Mouse (Mus musculus): ENCODE measurements at regions not wholly inside any gene's neighbourhood (a gene's known extent, or its start where the extent isn't known, plus 50 kb on each side); places are given as distances from the start of the nearest gene placed in this dataset.
"Not testable (repeated sequence)": the region's sequence is repeated elsewhere in the genome, so short reads cannot be mapped to it uniquely, and the experiment has no call there.

DNA sequence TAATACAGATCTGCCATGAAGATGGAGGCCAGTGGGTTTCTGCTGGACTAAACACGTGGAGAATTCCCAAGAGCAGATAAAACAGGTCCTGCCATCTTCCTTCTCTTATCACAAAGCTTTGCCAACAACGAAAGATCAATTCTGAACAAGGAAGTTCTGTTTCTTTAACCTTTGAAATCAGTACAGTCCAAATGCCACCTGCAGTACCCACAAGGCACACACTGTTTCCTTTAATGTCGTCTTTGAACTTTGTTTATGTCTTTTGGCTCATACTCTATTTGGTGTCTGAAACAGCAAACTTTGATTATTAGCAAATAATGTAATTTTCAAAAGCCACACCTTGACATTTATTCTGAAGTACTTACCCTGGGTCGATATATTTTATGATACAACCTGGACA lies 536.5 kb downstream of the Bckdhb start:
- no peak for DNase-seq (ENCODE audit: low spot score)

GRCm38 (mm10) chr9:84466741-84467140 lies 541.8 kb downstream of the Bckdhb start:
- DNase-seq (ENCODE audit: low spot score), result peak; percentile 3

DNA sequence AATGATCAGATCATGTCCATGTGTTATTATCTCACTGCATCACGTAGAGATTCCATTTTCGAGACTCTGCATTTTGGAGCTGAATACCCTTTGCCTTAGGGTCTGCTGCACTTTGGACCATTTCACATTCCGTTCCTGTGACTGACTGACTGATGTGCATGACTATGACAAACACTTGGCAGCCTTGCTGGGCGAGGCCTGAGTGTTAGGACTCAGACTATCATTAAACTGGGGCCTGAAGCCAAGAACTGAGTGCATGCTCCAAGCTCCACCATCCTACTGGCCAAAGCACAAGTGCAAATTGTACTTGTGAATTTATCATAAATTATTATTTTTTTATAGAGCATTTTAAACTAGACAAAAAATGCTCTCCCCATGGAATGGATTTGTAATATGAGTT lies 547.8 kb downstream of the Bckdhb start:
- no peak for DNase-seq (ENCODE audit: low spot score)

- DNase-seq (ENCODE audit: low spot score), result no peak
These were observed 551.0 kb downstream of the Bckdhb start for GRCm38 (mm10) chr9:84475906-84476305.

DNA sequence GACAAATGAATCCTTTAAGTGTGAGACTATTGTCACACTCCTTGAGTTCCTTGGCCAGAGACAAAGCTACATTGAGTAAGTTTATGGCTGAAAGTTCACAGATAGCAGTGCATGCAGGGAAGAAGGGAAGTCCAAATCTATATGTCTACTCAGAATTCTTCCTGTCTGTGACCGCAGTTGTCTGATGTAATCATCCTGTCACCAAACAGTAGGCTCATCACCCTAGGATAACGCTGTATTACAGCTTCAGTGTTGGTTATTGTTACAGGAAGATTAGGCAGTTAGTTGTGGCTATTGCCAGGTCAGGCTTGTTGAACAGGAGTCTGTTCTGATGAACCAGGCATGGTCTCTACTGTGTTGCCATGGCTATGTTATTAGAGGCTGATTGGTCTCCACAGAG lies 574.6 kb downstream of the Bckdhb start:
- DNase-seq (ENCODE audit: low spot score), result no peak

GRCm38 (mm10) chr9:84502981-84503380 lies 578.0 kb downstream of the Bckdhb start:
- DNase-seq (ENCODE audit: low spot score), result not testable (repeated sequence)

DNA sequence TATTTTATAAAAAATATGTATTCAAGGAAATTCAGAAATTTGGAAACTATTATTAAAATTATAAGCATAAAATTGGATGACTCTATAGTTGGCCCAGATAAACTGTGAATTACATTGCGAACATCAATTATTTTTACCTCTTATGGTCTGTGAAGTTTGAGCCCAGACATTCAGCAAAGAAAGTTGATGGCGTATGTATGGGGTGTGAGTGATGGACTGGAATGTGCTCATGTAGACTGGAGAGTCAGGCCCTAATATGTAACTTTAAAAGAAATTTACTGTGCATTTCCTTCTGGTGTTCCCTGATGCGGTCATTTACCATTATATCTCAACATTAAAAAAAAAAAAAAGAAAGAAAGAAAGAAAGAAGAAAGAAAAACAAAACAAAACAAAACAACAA lies 592.1 kb downstream of the Bckdhb start:
- no peak for DNase-seq (ENCODE audit: low spot score)

- no peak for DNase-seq (ENCODE audit: low spot score)
These were observed 620.5 kb downstream of the Bckdhb start for GRCm38 (mm10) chr9:84545431-84545830.

DNA sequence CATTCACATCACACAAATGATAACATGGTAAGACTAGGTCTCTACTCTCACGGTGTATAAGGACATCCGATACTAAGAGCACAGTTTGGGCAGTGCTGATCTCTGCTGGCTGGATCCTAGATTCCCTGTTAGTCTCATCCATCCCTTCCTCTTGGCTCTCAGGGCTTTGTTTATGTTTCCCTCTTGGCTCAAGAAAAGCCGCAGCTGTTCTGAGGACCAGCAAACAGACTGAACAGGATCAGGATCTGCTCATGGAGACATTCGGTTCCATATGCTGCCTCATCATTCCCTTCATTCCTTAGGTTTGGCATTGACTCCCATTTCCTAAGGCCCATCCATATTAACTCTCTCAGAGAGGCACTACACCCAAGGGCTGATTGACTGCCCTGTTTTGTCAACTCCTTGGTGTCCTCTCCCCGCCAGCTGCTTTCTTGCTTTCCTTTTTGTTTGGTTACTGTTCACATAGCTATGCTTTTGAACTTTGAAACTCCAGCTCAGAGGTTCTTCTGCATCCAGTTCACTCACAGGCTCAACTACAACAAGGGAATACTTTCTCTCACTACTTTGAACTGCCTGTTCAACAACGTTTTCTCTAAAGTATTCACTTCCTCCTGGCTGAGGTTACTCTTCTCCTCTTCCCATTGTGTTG lies 623.2 kb downstream of the Bckdhb start:
- no peak for DNase-seq (ENCODE audit: low spot score)

- DNase-seq (ENCODE audit: low spot score), result no peak
These were observed 630.3 kb downstream of the Bckdhb start for GRCm38 (mm10) chr9:84555237-84555636.

- DNase-seq (ENCODE audit: low spot score), result no peak
These were observed 631.4 kb downstream of the Bckdhb start for GRCm38 (mm10) chr9:84556261-84556844.

- DNase-seq (ENCODE audit: low spot score), result no peak
These were observed 633.4 kb downstream of the Bckdhb start for GRCm38 (mm10) chr9:84558346-84558745.

DNA sequence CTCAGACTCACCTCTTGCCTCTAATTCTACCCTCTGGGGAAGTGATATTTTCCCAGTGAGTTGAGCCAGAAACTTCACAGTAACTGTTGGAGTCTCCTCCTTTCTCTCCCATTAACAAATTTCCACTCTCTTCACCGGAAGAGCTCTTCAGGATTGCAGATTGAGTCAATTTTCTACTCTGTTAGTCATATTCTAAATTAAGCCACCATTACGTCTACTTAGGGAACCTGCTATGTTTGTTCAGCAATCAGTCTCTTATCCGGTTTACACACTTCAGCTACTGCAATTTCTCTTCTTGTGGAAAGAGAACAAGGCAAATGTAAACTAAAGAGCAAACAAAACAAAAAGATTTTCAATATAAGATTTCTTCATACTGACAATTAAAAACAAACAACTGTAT lies 644.6 kb downstream of the Bckdhb start:
- no peak for DNase-seq (ENCODE audit: low spot score)

DNA sequence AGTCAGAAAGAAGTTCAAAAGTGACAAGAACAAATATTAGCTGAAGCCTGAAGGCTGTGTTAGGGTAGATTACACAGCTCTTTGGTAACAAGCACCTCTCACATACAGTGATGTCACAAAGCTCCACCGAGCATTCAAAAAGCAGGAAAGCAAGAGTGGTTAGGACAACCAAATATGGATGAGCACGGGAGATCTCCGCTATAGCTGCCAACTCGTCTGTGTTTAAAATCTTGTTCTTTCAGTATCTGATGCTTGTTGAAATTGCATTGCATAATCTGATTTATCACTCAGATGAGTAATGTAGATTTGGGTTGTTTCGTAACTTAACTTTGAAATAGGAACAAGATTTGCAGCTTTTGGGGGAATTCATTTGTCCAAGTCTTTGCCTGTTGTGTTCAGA lies 652.8 kb downstream of the Bckdhb start:
- no peak for DNase-seq (ENCODE audit: low spot score)

DNA sequence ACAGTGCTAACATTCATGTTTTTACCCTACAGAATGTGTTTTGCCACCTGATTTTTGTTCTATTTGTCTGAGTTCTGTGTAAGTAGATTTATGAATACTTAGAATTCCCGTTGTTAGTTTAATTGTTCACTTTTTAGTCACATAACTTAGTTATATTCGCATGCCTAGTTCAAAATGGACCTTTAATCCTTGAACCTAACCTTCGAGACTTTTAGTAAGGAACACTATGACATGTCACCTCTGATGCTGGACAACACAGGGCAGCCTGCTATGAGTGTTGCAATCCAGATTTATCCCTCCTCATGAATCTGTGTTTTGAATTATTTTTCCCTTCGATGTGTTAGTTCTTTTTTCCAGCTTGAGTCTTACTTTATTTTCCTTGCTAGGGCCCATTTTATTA lies 662.8 kb downstream of the Bckdhb start:
- DNase-seq (ENCODE audit: low spot score), result no peak

DNA sequence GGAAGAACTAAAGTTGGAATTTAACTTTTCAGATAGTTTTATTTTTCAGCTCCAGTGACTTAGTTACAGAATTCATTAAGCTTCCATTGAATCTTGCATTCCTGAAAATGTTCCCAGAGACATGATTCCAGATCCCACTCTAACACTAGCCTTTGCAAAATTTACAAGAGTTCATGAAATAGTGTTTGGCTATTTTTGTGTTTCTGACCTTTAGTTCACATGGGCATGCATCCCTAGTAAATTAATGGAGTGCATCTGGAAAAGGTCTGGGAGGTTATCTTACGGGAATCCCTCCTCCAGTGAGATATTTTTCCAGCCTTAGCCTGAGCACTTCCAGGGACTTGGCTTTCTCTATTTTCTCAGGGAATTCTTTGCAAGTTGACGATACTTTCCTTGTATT lies 669.8 kb downstream of the Bckdhb start:
- no peak for DNase-seq (ENCODE audit: low spot score)

Measured in c-Kit-positive CD71-positive TER-119-positive erythroid progenitor cells, embryonic 14.5 days (primary cell).